8 mouse cellular contexts compared by ENCODE assay signal in the genomic region with DNA sequence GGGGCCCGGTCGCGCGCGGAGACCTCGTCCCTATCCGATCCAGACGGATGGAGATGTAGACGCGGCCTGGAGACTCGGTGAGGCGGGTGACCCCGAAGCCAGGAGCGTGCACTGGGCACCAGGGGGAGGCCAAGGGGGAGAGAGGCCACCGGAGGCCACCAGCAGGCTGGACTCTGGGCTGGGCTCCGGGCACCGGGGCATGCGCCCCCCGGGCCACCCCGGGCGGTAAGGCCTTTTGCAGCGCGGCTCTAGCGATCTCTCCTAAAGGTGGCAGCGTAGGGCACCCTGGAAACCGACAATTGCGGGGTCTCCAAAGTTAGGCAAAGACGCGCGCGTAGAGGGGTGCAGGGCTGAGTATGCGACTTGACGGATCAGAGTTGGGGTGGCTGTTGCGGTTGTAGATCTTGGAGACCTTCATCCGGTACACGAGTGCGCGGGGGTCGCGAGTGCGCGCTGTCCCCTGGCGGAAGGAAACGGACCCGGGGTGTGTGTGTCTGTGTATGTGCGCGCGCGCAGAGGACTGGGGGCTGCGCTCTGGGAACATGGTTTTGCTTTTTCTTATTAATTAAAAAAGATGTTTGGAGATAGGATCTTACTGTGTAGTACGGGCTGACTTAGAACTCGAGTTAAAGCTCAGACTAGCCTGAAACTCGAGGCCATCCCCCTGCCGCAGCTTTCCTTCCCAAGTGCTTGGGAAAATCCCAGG. TPM values are rescaled to one million over a fixed set of nuclear protein-coding genes. Genes with fewer than 3 reads are reported as not detected.
DNase-seq lines count a peak whose midpoint lies in the region; ATAC-seq and TF ChIP-seq lines count a peak whose summit lies in the region.
"Had no signal": no experiment of that assay in that cellular context is flagged by ENCODE, and none has a peak within 500 bp of the region (broad histone marks: within the 10 kb centered on the region; RNA-seq: fewer than 3 reads in every experiment).

No protein-coding gene starts in this region.

- H3K4me3 ChIP-seq in C2C12 (ENCODE audit: insufficient read depth, poor library complexity, severe bottlenecking) (peak overlapping the region; percentile 55), G1E (ENCODE audit: low read depth, low read length) (peak overlapping the region; percentile 95)
- H3K4me3 ChIP-seq in embryonic facial prominence, embryonic 11.5 days (ENCODE audit: low read depth, low read length): peak overlapping the region; percentile 72

- intact Hi-C loops in heart, postnatal 10 days (cut with DNase I): no loop called here

- peak overlapping the region; percentile 36 for H3ac ChIP-seq in C2C12 (ENCODE audit: control insufficient read depth, insufficient read length, low read depth)

- no peaks in the 10 kb centered on the region for H3K79me2 ChIP-seq in C2C12 (ENCODE audit: control insufficient read depth, insufficient read depth)

- H3K27me3 ChIP-seq in C2C12 (ENCODE audit: control insufficient read depth, insufficient read depth, insufficient read length): no peaks in the 10 kb centered on the region
- no peaks in the 10 kb centered on the region for H3K27me3 ChIP-seq in G1E (ENCODE audit: insufficient read depth, low read length)
- H3K27me3 ChIP-seq in embryonic facial prominence, embryonic 11.5 days (ENCODE audit: control insufficient read depth, insufficient read depth, low read length): peaks cover 9% of the 10 kb centered on the region

- H3K9me3 ChIP-seq in G1E (replicated peaks): no peaks in the 10 kb centered on the region
- H3K9me3 ChIP-seq in embryonic facial prominence, embryonic 11.5 days (replicated peaks; ENCODE audit: control insufficient read depth, low read length): no peaks in the 10 kb centered on the region

- no peak for TF ChIP-seq CTCF in C2C12 (IDR thresholded peaks at IDR 0.05; ENCODE audit: control insufficient read depth, insufficient read depth, insufficient read length)
- TF ChIP-seq CTCF in G1E (IDR thresholded peaks at IDR 0.05; ENCODE audit: low read depth, low read length): no peak

- H3K79me3 ChIP-seq in C2C12 (ENCODE audit: low read depth): no peaks in the 10 kb centered on the region

- peak overlapping the region; percentile 84 for H3K27ac ChIP-seq in embryonic facial prominence, embryonic 11.5 days (replicated peaks; ENCODE audit: low read depth, low read length)

- H3K4me1 ChIP-seq in G1E (ENCODE audit: insufficient read depth, low read depth, low read length): peaks cover 61% of the 10 kb centered on the region
- peaks cover 13% of the 10 kb centered on the region; the same call in 1 of the 2 replicates for H3K4me1 ChIP-seq in embryonic facial prominence, embryonic 11.5 days (ENCODE audit: control insufficient read depth, insufficient read depth, low read length)

- H3K36me3 ChIP-seq in C2C12 (ENCODE audit: control insufficient read depth, insufficient read depth): no peaks in the 10 kb centered on the region
- peaks cover 34% of the 10 kb centered on the region for H3K36me3 ChIP-seq in G1E (replicated peaks)
- no peaks in the 10 kb centered on the region; the same call in 1 of the 2 replicates for H3K36me3 ChIP-seq in embryonic facial prominence, embryonic 11.5 days (replicated peaks; ENCODE audit: control insufficient read depth, insufficient read depth, low read depth, low read length)

- H3K9ac ChIP-seq in embryonic facial prominence, embryonic 11.5 days (replicated peaks; ENCODE audit: low read length): peak overlapping the region; percentile 84

- peak overlapping the region; percentile 68 for H3K4me2 ChIP-seq in embryonic facial prominence, embryonic 11.5 days (ENCODE audit: low read depth, low read length)

- under 1% methylated on average over 54 of the region's 54 CpGs for WGBS in embryonic facial prominence, embryonic 11.5 days

- DNase-seq in G1E (ENCODE audit: low spot score): peak; percentile 58
- DNase-seq in embryonic facial prominence, embryonic 11.5 days (ENCODE audit: low spot score): peak; percentile 73
- DNase-seq in heart, postnatal 10 days: peak; percentile 58 to 70
- DNase-seq in layer of hippocampus, adult 9-10 months (ENCODE audit: low spot score): peak; percentile 39
- peak; percentile 34 for DNase-seq in lung, postnatal 25 days (ENCODE audit: low spot score)
- DNase-seq in right cerebral cortex, postnatal 25 days: peak; percentile 62

- no peak for ATAC-seq in G1E (ENCODE audit: extremely low read depth, insufficient number of reproducible peaks, low FRiP score, poor library complexity, severe bottlenecking)
- peak; percentile 40 for ATAC-seq in embryonic facial prominence, embryonic 11.5 days (replicated peaks; ENCODE audit: insufficient number of reproducible peaks, low FRiP score, low TSS enrichment, low read depth)

TF ChIP-seq in C2C12, 6 proteins besides CTCF, POLR2A, EP300 and RAD21:
- TF ChIP-seq USF1 (IDR thresholded peaks at IDR 0.05; ENCODE audit: low read depth) (no peak), MYOD1 (IDR thresholded peaks at IDR 0.05; ENCODE audit: control insufficient read depth, insufficient read length, low read depth) (no peak), MYOG (IDR thresholded peaks at IDR 0.05; ENCODE audit: control insufficient read depth, extremely low read depth, insufficient read length) (no peak)

RNA-seq across cellular contexts. Expression of a gene that starts 0.6 kb away (rescaled TPM):
- polyA plus RNA-seq in C2C12 (2012; fragmentation: generic; extraction: Trizol) (0.74 TPM), G1E (2012) (164 and 202 TPM in 2 replicates)
- total RNA-seq in G1E (2014; fragmentation: Nextera tagmentation) (35.4 and 41.3 TPM in 2 replicates), G1E (2017) (32.8 and 35.1 TPM in 2 replicates)
- polyA plus RNA-seq in embryonic facial prominence, embryonic 11.5 days (2014; fragmentation: Nextera tagmentation; extraction: Ambion mirVana): 5.0 and 5.2 TPM in 2 replicates
- total RNA-seq in heart, postnatal 10 days (2021): 1 to 10 TPM; 3.1 to 3.2 TPM

RNA-seq across cellular contexts. Expression of a gene that starts 6.5 kb away (rescaled TPM):
- polyA plus RNA-seq in C2C12 (2012; fragmentation: generic; extraction: Trizol) (46.7 TPM), G1E (2012) (185 and 203 TPM in 2 replicates)
- total RNA-seq in G1E (2014; fragmentation: Nextera tagmentation) (118 and 134 TPM in 2 replicates), G1E (2017) (35.0 and 35.8 TPM in 2 replicates)
- 116 and 122 TPM in 2 replicates for polyA plus RNA-seq in embryonic facial prominence, embryonic 11.5 days (2014; fragmentation: Nextera tagmentation; extraction: Ambion mirVana)
- total RNA-seq in heart, postnatal 10 days (2021): 10 to 100 TPM; 93.4 to 94.9 TPM

RNA-seq across cellular contexts. Expression of a gene that starts 10.7 kb away (rescaled TPM):
- polyA plus RNA-seq in C2C12 (2012; fragmentation: generic; extraction: Trizol): 0.13 TPM
- 0.30 and 0.39 TPM in 2 replicates for total RNA-seq in G1E (2014; fragmentation: Nextera tagmentation)
- total RNA-seq in G1E (2017): 0.33 and 0.93 TPM in 2 replicates
- polyA plus RNA-seq in G1E (2012): 0.33 and 0.56 TPM in 2 replicates
- polyA plus RNA-seq in embryonic facial prominence, embryonic 11.5 days (2014; fragmentation: Nextera tagmentation; extraction: Ambion mirVana): 0.48 and 0.75 TPM in 2 replicates
- under 1 TPM; 0.17 to 0.22 TPM for total RNA-seq in heart, postnatal 10 days (2021)

RNA-seq across cellular contexts. Expression of a gene that starts 16.8 kb away (rescaled TPM):
- not detected for polyA plus RNA-seq in C2C12 (2012; fragmentation: generic; extraction: Trizol)
- total RNA-seq in G1E (2014; fragmentation: Nextera tagmentation): not detected in 2 replicates
- total RNA-seq in G1E (2017): not detected in 2 replicates
- 0.41 and 1.0 TPM in 2 replicates for polyA plus RNA-seq in G1E (2012)
- 4.3 and 11.5 TPM in 2 replicates for polyA plus RNA-seq in embryonic facial prominence, embryonic 11.5 days (2014; fragmentation: Nextera tagmentation; extraction: Ambion mirVana)
- not detected for total RNA-seq in heart, postnatal 10 days (2021)
- total RNA-seq: gastrocnemius, postnatal 4 days had no signal

RNA-seq across cellular contexts. Expression of a gene that starts 18.8 kb away (rescaled TPM):
- polyA plus RNA-seq in C2C12 (2012; fragmentation: generic; extraction: Trizol): 32.5 TPM
- total RNA-seq in G1E (2014; fragmentation: Nextera tagmentation): 12.0 and 14.0 TPM in 2 replicates
- 10.4 and 12.2 TPM in 2 replicates for total RNA-seq in G1E (2017)
- 49.4 and 51.7 TPM in 2 replicates for polyA plus RNA-seq in G1E (2012)
- 36.5 and 36.9 TPM in 2 replicates for polyA plus RNA-seq in embryonic facial prominence, embryonic 11.5 days (2014; fragmentation: Nextera tagmentation; extraction: Ambion mirVana)
- total RNA-seq in heart, postnatal 10 days (2021): 10 to 100 TPM; 59.5 to 60.0 TPM

Comparison
In these comparisons a context has a peak if more than half of its experiments do, and no peak if none do; other contexts are left out.
1. RNA of a gene that starts 0.6 kb away (polyA plus RNA-seq): 164 to 202 TPM in G1E; 5.0 to 5.2 TPM in embryonic facial prominence, embryonic 11.5 days and 0.74 TPM in C2C12 (single experiment); every median in the first group is over 10 times any median in the second.
2. Peak in every context shown above with its lines, with median percentiles within 50 percentile points of each other: H3K4me3 ChIP-seq and DNase-seq.